Mouse (Mus musculus): ENCODE measurements around the gene Copz2.
A peak's percentile ranks its signal among the peaks of the same experiment; 100 is the strongest.
"Not testable (repeated sequence)": the region's sequence is repeated elsewhere in the genome, so short reads cannot be mapped to it uniquely, and the experiment has no call there.

Copz2 gene

GRCm38 (mm10) chr11:96828881-96829280 is 20.8 kb upstream of the Copz2 start:
- no peak for DNase-seq (ENCODE audit: low spot score in 2 of 2)

GRCm38 (mm10) chr11:96829403-96829812 is 20.3 kb upstream of the Copz2 start:
- DNase-seq (ENCODE audit: low spot score in 2 of 2) = peak in 1 of 2 experiments; percentile 52

- peak; percentile 99 to 100 for DNase-seq (ENCODE audit: low spot score in 2 of 2)
These were observed 19.7 kb upstream of the Copz2 start, which contains the start of gene Nfe2l1 for GRCm38 (mm10) chr11:96829813-96830538. Gene Nfe2l1 (minus strand): TSS chr11:96829968.

GRCm38 (mm10) chr11:96830539-96831216 is 19.0 kb upstream of the Copz2 start:
- no peak for DNase-seq (ENCODE audit: low spot score in 2 of 2)

GRCm38 (mm10) chr11:96831516-96831915 is 18.2 kb upstream of the Copz2 start:
- DNase-seq (ENCODE audit: low spot score in 2 of 2) = no peak

- DNase-seq (ENCODE audit: low spot score in 2 of 2) = no peak
These were observed 17.1 kb upstream of the Copz2 start for GRCm38 (mm10) chr11:96832541-96832940.

- no peak for DNase-seq (ENCODE audit: low spot score in 2 of 2)
These were observed 16.7 kb upstream of the Copz2 start for GRCm38 (mm10) chr11:96832973-96833372.

- DNase-seq (ENCODE audit: low spot score in 2 of 2) = no peak
These were observed 15.5 kb upstream of the Copz2 start for GRCm38 (mm10) chr11:96834127-96834526.

- no peak for DNase-seq (ENCODE audit: low spot score in 2 of 2)
These were observed 12.4 kb upstream of the Copz2 start for GRCm38 (mm10) chr11:96837298-96837697.

- DNase-seq (ENCODE audit: low spot score in 2 of 2) = no peak
These were observed 11.3 kb upstream of the Copz2 start for GRCm38 (mm10) chr11:96838341-96838740.

GRCm38 (mm10) chr11:96839428-96839827 is 10.2 kb upstream of the Copz2 start:
- no peak for DNase-seq (ENCODE audit: low spot score in 2 of 2)

- no peak for DNase-seq (ENCODE audit: low spot score in 2 of 2)
These were observed 9.8 kb upstream of the Copz2 start for GRCm38 (mm10) chr11:96839877-96840276.

- DNase-seq (ENCODE audit: low spot score in 2 of 2) = peak; percentile 71 to 72
These were observed 9.4 kb upstream of the Copz2 start for GRCm38 (mm10) chr11:96840290-96840689.

- DNase-seq (ENCODE audit: low spot score in 2 of 2) = no peak
These were observed 6.0 kb upstream of the Copz2 start for GRCm38 (mm10) chr11:96843627-96844026.

GRCm38 (mm10) chr11:96847240-96847639 is 2.4 kb upstream of the Copz2 start:
- no peak for DNase-seq (ENCODE audit: low spot score in 2 of 2)

GRCm38 (mm10) chr11:96848694-96849093 is 976 bp upstream of the Copz2 start:
- no peak for DNase-seq (ENCODE audit: low spot score in 2 of 2)

- not testable (repeated sequence) for DNase-seq (ENCODE audit: low spot score in 2 of 2)
These were observed 525 bp upstream of the Copz2 start for GRCm38 (mm10) chr11:96849145-96849544.

GRCm38 (mm10) chr11:96857446-96857845 is 7.8 kb downstream of the Copz2 start:
- no peak for DNase-seq (ENCODE audit: low spot score in 2 of 2)

GRCm38 (mm10) chr11:96859635-96860034 is 10.0 kb downstream of the Copz2 start:
- DNase-seq (ENCODE audit: low spot score in 2 of 2) = no peak

- peak; percentile 73 to 81 for DNase-seq (ENCODE audit: low spot score in 2 of 2)
These were observed 10.9 kb downstream of the Copz2 start for GRCm38 (mm10) chr11:96860564-96860963.

GRCm38 (mm10) chr11:96861446-96861845 is 11.8 kb downstream of the Copz2 start:
- peak in 1 of 2 experiments; percentile 39 for DNase-seq (ENCODE audit: low spot score in 2 of 2)

GRCm38 (mm10) chr11:96861878-96862289 is 12.2 kb downstream of the Copz2 start:
- peak; percentile 92 to 95 for DNase-seq (ENCODE audit: low spot score in 2 of 2)

- no peak for DNase-seq (ENCODE audit: low spot score in 2 of 2)
These were observed 12.9 kb downstream of the Copz2 start for GRCm38 (mm10) chr11:96862534-96862933.
